Mouse (Mus musculus): Measurements from ENCODE around the gene Htra3.

Htra3 gene

GRCm38 (mm10) chr5:35653743-35654395 is 25.7 kb downstream of the Htra3 start:
- no peak for DNase-seq (ENCODE audit: low spot score in 2 of 2)

- no peak for DNase-seq (ENCODE audit: low spot score in 2 of 2)
Observed at GRCm38 (mm10) chr5:35652872-35653271, 26.7 kb downstream of the Htra3 start.

GRCm38 (mm10) chr5:35652319-35652718 is 27.3 kb downstream of the Htra3 start:
- no peak for DNase-seq (ENCODE audit: low spot score in 2 of 2)

- DNase-seq (ENCODE audit: low spot score in 2 of 2) = no peak
Observed at GRCm38 (mm10) chr5:35648230-35648629, 31.4 kb downstream of the Htra3 start.

- DNase-seq (ENCODE audit: low spot score in 2 of 2) = no peak
Observed at GRCm38 (mm10) chr5:35647562-35647961, 32.0 kb downstream of the Htra3 start.

- DNase-seq (ENCODE audit: low spot score in 2 of 2) = no peak
Observed at GRCm38 (mm10) chr5:35646927-35647326, 32.7 kb downstream of the Htra3 start.

- no peak for DNase-seq (ENCODE audit: low spot score in 2 of 2)
Observed at GRCm38 (mm10) chr5:35645938-35646493, 33.6 kb downstream of the Htra3 start.

- DNase-seq (ENCODE audit: low spot score in 2 of 2) = no peak
Observed at GRCm38 (mm10) chr5:35644082-35644481, 35.5 kb downstream of the Htra3 start.

- no peak for DNase-seq (ENCODE audit: low spot score in 2 of 2)
Observed at GRCm38 (mm10) chr5:35643401-35644048, 36.1 kb downstream of the Htra3 start.

- DNase-seq (ENCODE audit: low spot score in 2 of 2) = no peak
Observed at GRCm38 (mm10) chr5:35641961-35642584, 37.5 kb downstream of the Htra3 start.

GRCm38 (mm10) chr5:35636016-35636415 is 43.6 kb downstream of the Htra3 start:
- DNase-seq (ENCODE audit: low spot score in 2 of 2) = no peak

- no peak for DNase-seq (ENCODE audit: low spot score in 2 of 2)
Observed at GRCm38 (mm10) chr5:35632841-35633240, 46.7 kb downstream of the Htra3 start.

- DNase-seq (ENCODE audit: low spot score in 2 of 2) = no peak
Observed at GRCm38 (mm10) chr5:35631755-35632154, 47.8 kb downstream of the Htra3 start.

- no peak for DNase-seq (ENCODE audit: low spot score in 2 of 2)
Observed at GRCm38 (mm10) chr5:35631224-35631623, 48.4 kb downstream of the Htra3 start.

- DNase-seq (ENCODE audit: low spot score in 2 of 2) = no peak
Observed at GRCm38 (mm10) chr5:35630706-35631105, 48.9 kb downstream of the Htra3 start.

GRCm38 (mm10) chr5:35629333-35629732 is 50.2 kb downstream of the Htra3 start:
- DNase-seq (ENCODE audit: low spot score in 2 of 2) = no peak

GRCm38 (mm10) chr5:35628685-35629084 is 50.9 kb downstream of the Htra3 start:
- DNase-seq (ENCODE audit: low spot score in 2 of 2) = peak; percentile 27 to 44

- no peak for DNase-seq (ENCODE audit: low spot score in 2 of 2)
Observed at GRCm38 (mm10) chr5:35627307-35627840, 52.2 kb downstream of the Htra3 start.

GRCm38 (mm10) chr5:35626408-35626807 is 53.2 kb downstream of the Htra3 start:
- DNase-seq (ENCODE audit: low spot score in 2 of 2) = no peak

GRCm38 (mm10) chr5:35624751-35625239 is 54.8 kb downstream of the Htra3 start:
- DNase-seq (ENCODE audit: low spot score in 2 of 2) = no peak

- no peak for DNase-seq (ENCODE audit: low spot score in 2 of 2)
Observed at GRCm38 (mm10) chr5:35623831-35624230, 55.8 kb downstream of the Htra3 start.

GRCm38 (mm10) chr5:35621114-35621513 is 58.5 kb downstream of the Htra3 start:
- DNase-seq (ENCODE audit: low spot score in 2 of 2) = no peak
